Mouse (Mus musculus) urinary bladder, postnatal 36 days (tissue): ENCODE data around the gene Ache.

ENCODE experiments used
- DNase-seq, 2 experiments: peaks; one replicate each; pipeline ENCODE4 v3.0.0; 2022; ENCODE audit warnings: low spot score in 2 of 2, mixed read lengths in 1 of 2

Gene Ache

DNA sequence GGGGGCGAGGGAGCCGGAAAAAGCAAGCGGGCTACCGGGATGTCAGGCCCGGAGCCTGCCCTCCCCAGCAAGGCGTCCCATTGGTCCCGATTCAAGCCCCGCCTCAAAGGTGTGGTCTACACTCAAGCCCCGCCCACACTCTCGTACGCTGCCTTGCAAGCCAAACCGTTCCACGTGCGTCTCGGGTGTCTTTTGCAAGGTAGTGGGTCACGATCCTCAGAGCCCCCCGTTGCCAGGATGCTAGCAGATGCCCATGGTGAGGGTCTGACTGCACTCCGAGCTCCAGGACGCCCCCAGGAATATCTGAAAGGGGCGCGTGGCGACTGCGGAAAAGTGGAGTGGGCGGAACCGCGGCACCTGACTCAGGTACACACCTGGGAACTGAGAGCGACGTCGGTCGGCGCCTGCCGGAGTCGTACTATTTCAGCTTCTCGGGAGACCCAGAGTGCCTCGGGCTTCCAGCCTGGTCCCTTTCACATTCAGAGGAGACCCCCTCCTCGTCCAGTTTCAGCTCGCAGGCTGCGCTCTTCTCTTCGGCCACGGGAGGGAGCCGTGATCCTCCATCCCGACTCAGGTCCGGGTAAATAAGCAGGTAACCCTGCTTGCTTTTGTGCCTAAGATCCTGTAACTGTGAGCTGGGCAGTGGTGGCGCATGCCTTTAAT lies 46.3 kb downstream of the Ache start, which contains the start of gene Slc12a9:
TSS of gene Slc12a9 (minus strand) at position 86 of the 663 bp plus-strand sequence.
- DNase-seq: peak; percentile 93 to 95

DNA sequence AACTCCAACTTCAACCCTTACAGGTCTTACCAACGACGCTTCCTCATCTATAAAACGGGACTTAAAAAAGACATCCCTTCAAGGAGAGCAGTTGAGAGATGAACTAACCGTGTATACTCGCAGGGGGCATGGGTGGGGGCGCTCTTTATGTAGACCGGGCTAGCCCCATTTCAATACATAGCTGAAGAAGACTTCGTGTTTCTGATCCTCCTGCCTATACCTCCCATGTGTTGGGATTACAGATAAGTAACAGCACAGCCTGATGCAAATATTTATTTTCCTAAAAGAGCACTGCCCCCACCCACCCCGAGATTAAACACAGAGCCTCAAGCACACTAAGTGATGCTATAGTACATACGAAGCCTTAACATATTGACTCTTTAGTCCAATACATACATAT lies 47.0 kb downstream of the Ache start:
- DNase-seq: no peak

DNA sequence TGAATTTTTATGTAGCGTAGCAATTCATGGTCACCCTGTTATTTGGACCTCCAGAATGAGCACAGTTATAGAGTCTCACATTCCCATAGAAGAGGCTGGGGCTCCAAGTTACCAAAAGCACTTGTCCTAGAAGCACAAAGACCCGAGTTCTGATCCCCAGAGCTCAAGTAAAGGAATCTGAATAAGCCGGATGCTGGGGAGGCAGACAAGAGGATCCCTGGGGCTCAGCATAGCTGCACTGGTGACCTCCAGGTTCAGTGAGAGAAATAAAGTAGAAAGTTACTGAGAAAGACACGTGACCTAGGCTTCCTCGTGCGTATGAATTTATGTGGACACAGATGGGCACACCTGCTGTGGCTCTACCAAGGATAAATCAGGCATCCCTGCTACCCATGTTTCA lies 47.7 kb downstream of the Ache start:
- DNase-seq: no peak

DNA sequence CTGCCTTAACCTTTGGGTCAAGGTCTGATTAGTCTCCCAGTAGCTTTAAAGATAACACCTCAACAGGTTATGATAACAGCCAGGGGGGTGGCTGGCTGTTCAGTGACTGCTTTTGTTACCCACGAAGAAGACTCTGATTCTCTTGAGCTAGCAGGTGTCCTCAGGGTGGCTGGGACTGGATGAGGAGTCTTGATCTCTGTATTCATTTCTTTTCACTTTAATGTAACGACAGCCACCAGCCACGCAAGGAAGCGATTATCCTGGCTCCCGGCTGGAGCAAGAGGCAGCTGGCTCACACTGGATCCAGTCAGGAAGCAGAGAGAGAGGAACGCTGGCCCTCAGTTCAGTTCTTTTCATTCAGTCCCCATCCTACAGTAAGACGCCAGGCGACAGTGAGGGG lies 49.9 kb downstream of the Ache start:
- no peak for DNase-seq

DNA sequence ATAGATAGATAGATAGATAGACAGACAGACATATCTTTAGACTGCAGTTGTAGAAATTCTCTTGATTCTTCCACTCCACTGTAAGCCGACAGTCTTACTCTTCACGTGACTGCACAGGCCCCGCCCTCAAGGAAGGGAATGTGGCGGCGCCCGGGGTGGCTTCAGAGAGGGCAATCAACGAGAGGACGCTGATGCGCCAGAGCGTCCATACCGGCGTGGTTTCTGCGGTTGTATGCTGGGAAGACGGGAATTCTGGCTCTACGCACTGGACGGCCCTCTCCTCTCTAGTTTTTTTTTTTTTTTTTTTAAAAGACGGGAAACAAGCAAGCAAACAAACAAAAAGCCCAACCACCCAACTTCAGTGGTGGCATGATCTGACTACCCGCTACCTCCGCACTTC lies 50.9 kb downstream of the Ache start:
- peak; percentile 83 to 94 for DNase-seq

DNA sequence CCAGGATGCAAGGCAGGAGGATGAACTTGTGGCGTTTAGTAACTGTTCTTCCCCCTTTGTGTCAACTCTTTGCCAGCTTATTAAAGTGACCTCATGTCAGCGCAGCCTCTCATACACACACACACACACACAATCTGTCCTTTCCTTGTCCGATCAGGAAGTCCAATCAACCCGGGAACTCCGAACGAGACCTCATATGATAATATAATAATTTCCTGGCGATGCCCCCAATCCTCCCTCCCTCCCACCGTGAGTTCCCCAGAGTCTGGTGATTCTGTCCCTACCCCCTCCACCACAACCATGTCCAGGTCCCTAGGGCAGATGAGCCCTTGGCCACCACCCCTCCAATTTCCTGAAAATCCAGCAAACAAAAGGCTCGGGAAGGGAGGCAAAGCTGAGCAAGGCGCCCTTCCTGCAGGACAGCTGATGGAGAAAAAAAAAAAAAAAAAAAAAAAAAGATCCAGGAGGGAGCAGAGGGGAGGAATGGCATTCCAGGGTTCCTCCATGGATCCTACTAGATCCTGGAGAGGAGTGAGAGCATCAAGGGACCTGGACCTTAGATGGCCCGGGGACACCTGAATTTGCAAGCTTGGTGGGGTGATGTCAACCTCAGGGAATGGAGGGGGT lies 51.5 kb downstream of the Ache start:
- DNase-seq: no peak

DNA sequence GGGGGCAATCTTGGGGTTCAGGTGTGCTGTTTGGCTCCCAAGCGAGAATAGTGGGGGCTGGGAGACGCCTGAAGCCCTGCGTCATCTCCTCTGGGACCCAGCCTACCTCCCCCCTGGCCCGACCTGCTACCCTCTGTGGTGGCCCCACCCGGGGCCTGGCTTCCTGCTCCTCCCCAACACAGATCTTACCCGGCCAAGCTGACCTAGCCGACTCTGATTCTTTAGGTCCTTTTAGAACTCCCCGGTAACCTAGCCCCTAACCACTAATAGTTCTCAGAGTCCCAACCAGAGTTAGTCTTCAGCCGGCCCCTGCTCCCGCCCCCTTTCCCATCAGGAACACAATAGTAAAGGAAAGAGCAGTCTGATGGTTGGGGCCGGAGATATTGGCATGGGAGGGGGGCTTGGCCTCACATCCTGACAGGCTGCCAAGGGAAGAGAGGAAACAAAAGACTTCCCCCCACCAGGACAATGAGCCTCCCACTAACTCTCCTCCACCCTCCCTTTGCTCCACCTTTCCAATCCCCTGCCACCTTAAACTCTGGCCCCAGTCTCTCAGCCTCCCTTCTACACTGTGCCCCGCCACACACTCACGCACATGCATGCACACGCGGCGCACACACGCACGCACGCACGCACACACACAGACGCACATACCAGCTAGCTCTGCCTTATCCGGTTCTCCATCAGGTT lies 52.1 kb downstream of the Ache start:
- DNase-seq: peak in 1 of 2 experiments; percentile 45

DNA sequence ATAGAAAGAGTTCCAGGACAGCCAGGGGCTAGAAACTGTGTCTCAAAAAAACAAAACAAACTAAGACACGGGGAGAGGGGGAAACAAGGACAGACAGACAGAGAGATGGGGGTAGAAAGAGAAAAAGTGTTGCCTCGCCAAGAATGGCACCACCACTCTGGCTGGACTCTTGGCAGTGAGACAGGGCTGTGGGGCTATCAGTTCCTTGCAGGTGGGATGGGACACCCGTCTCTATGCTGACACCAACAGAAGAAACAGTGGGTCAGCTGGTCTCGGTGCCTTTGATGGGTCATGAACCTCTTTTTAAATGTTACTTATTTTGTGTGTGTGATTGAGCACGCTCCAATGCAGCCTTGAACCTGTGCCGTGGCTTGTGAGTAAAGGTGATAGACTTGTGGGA lies 52.9 kb downstream of the Ache start:
- no peak for DNase-seq

DNA sequence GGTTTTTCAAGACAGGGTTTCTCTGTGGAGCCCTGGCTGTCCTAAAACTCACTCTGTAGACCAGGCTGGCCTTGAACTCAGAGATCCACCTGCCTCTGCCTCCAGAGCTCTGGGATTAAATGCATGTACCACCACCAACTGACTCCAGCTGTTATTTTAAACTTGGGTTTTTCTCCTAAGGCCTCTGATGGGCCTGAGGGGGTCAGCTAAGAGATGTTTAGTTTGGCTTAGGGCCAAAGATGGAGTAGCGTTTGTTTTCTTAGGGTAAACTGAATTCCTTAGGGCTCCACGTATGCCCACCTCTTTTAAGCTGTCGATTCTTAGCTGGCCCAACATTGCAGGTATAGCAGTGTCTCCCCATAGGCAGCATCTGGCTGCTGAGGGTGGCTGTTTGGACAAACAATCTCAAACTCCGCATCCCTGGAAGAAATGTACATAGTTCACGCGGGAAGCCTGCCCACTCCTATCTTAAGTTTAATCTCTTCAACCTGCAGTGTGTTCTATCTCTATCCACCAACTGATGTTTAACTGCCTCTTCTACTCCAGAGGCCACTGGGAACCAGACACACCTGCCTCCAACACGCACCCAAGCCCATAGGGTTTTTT lies 55.2 kb downstream of the Ache start:
- DNase-seq: no peak

DNA sequence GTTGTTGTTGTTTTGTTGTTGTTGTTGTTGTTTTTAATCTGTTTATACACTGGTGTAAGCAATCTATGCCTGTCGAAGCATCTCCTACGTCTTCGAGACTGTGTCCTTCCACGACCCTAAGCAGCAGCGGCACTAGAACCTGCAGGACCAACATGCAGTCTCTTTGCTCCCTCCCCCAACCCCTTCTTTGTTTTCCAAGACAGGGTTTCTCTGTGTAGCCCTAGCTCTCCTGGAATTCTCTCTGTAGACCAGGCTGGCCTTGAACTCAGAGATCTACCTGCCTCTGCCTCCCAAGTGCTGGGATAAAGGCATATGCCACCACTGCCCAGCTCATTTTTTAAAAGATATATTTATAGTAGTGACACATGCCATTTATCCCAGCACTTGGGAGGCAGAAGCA lies 56.1 kb downstream of the Ache start:
- DNase-seq: no peak

DNA sequence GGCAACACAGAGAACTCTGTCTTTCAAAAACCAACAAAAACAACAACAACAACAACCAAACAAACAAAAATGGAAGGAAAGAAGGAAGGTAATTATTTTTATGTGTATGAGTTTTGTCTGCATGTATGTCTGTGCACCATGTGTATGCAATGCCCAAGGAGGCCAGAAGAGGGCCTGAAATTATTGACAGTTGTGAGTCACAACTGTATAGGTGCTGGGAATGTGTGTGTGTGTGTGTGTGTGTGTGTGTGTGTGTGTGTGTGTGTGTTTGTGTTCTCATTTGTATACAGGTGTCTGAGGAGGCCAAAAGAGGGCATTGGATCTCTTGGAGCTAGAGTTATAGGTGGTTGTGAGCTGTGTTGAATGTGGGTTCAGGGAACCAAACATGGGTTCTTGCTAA lies 56.5 kb downstream of the Ache start:
- DNase-seq: no peak
